Mouse (Mus musculus): ENCODE measurements around the gene Snapc2.
A peak's percentile ranks its signal among the peaks of the same experiment; 100 is the strongest.

The Snapc2 gene

DNA sequence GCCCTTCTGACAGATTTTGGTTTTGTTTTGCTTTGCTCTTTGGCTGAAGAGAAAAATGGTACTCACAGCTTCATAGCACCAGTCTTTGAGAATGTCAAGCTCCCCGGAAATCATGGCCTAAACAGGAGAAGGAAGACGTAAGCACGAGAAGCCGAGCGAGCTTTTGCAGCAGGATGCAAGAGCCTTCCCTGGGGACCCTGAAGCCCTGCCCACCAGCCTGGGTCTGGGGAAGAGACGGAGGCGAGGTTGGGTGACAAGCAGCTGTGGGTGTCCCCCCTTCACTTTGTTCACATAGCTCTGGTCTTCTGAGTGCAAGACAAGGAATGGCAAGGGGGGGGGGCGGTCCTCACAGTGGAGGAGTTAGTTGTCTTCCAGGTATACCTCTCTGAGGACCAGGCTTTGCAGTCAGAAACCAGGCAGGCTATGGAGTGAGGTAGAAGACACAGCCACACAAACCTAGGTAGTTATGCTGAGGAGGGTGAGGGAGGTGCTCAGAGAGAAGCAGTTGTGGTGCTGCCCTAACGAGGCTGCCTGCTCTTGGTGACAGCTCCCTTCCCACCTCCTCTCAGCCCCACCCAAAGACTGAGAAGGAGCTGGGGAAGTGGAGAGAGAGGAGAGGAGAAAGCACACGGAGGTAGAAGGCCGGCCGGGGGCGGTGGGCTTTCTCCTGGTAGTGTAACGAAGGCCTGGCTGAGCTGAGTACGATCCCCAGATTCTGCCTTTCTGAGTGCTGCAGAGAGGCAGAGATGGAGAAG lies 12.5 kb downstream of the Snapc2 start:
- no peak for DNase-seq (ENCODE audit: inconsistent ontology term)

- DNase-seq (ENCODE audit: inconsistent ontology term), result no peak
Observed at GRCm38 (mm10) chr8:4267627-4268026, 14.7 kb downstream of the Snapc2 start.

DNA sequence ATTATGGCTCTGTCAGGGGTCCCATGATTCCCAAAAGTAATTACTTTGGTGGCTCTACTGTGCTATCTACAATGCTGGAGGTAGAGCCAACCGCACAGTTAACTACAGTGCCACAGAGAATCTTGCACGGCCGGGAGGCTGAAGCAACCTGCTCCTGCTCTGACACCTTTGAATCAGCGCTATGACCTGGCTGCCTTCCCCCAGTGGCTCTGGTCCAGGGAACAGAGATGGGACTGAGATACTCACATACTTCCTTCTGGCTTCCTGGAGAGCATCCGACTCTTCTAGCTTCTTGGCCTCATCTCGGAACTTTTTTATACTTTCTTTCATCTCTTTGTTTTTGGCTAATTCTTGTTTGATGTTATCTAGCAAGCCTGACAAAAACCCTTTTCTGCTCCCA lies 16.7 kb downstream of the Snapc2 start:
- no peak for DNase-seq (ENCODE audit: inconsistent ontology term)

DNA sequence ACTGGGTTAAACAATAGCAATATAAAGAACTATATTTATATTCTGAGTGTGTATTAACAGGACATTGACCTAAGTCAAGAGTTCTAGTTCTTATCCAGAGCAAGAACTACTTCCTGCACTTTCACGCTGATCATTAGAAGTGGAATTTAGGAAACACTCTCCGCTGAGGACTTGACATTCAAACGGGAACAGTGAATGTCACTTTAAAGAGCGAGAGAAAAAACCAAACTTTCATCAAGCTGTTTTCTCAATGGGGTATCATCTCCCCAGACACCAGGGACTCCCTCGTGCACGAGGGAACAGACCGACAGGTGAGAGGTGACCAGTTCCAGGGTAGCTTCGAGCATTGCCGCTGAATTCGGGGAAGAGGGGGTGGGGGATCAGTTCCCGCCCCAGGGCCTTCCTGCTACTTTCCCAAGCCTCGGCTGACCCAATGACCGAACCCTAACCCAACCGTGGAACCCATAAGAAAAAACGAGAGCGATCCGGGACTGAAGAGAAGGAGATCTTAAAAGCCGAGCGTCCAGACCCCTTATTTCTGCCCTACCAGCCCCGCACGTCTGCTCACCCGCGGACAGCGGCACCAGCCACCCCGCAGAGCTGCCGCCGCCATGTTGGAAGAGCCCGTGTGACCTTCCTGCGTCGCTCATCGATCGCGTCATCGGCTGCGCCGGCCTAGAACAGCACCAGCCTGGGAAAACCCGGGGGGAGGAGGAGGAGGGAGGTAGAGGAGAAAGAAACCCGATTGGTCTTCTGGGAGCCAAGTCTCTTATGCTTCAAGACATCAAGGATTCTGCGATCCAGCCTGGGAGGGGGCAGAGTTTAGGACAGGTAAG lies 22.6 kb downstream of the Snapc2 start, which contains the start of gene Timm44:
TSS of gene Timm44 (minus strand) at position 639 of the 836 bp plus-strand sequence.
- peak; percentile 97 for DNase-seq (ENCODE audit: inconsistent ontology term)

GRCm38 (mm10) chr8:4276111-4276465 lies 23.2 kb downstream of the Snapc2 start:
- no peak for DNase-seq (ENCODE audit: inconsistent ontology term)

DNA sequence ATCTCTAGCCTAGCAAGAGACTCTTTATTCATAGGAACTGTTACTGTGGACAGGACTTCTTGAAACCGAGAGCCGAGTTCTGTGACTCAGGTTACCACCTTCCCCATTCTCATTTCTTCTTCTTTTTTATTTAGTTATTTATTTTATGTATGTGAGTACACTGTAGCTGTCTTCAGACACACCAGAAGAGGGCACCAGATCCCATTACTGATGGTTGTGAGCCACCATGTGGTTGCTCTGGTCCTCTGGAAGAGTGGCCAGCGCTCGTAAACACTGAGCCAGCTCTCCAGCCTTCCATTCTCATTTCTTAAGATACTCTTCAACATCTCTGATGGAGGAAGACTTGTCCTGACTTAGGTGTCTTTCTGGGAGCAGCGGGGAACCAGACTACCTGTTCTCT lies 39.9 kb downstream of the Snapc2 start:
- DNase-seq (ENCODE audit: inconsistent ontology term), result no peak

GRCm38 (mm10) chr8:4297822-4298221 lies 44.9 kb downstream of the Snapc2 start:
- no peak for DNase-seq (ENCODE audit: inconsistent ontology term)

- no peak for DNase-seq (ENCODE audit: inconsistent ontology term)
Observed at GRCm38 (mm10) chr8:4304124-4304547, 51.3 kb downstream of the Snapc2 start.

Measured in Muller cell, postnatal 12 days (primary cell).